Mouse (Mus musculus) brain, adult 10 weeks (tissue): ENCODE data around the gene 1810009J06Rik. TPM values are rescaled to one million over a fixed set of nuclear protein-coding genes. Genes with fewer than 3 reads are reported as not detected.

ENCODE experiments used
- polyA plus RNA-seq: library from polyadenylated mRNA; stranded (reverse); fragments of 350-450 nt; fragmentation: Illumina TruSeq; extraction: RNeasy Lipid Tissue Mini Kit (QIAGEN cat#74804); gene quantifications from one replicate; pipeline ENCODE4 v1.2.3, GENCODE M21; 2015; ENCODE audit warnings: low read depth, low replicate concordance

1810009J06Rik gene
- not detected for polyA plus RNA-seq

GRCm38 (mm10) chr6:40964454-40964853, at the start of gene 1810009J06Rik:
Gene 1810009J06Rik, plus strand, starts transcription at chr6:40964754.

GRCm38 (mm10) chr6:40940457-40940856, 24.1 kb upstream of the 1810009J06Rik start, which contains the start of gene 1700074P13Rik:
Gene 1700074P13Rik, minus strand, starts transcription at chr6:40940557.

GRCm38 (mm10) chr6:40951770-40952169, 12.8 kb upstream of the 1810009J06Rik start, which contains the start of gene Gm4744:
Gene Gm4744, minus strand, starts transcription at chr6:40951870.

GRCm38 (mm10) chr6:40999379-40999778, 34.8 kb downstream of the 1810009J06Rik start, which contains the start of gene Gm2663:
Gene Gm2663, minus strand, starts transcription at chr6:40999479.

Other genes with a start within 250 kb of the 1810009J06Rik start
- not detected for gene Moxd2, start 77.3 kb upstream of the 1810009J06Rik start, polyA plus RNA-seq
- not detected for gene Prss58, start 64.4 kb upstream of the 1810009J06Rik start, polyA plus RNA-seq
- gene 1700074P13Rik, start 24.2 kb upstream of the 1810009J06Rik start, polyA plus RNA-seq = not detected
- gene Gm4744, start 12.9 kb upstream of the 1810009J06Rik start, polyA plus RNA-seq = not detected
- not detected for gene Gm2663, start 34.7 kb downstream of the 1810009J06Rik start, polyA plus RNA-seq
- not detected for gene 2210010C04Rik, start 70.8 kb downstream of the 1810009J06Rik start, polyA plus RNA-seq